Mouse (Mus musculus) left cerebral cortex, adult 2 months (tissue): ENCODE measurements around the gene 6030408B16Rik. TPM values are rescaled to one million over a fixed set of nuclear protein-coding genes. Genes with fewer than 3 reads are reported as not detected.
A peak's percentile ranks its signal among the peaks of the same experiment; 100 is the strongest.

Source experiments
- DNase-seq, 2 experiments: peaks; one replicate each; pipeline ENCODE4 v3.0.0; 2021 to 2022; ENCODE audit warnings: low spot score in 2 of 2, mixed read lengths in 1 of 2; ENCODE audit errors: extremely low spot score in 1 of 2
- H3K27ac ChIP-seq: fragments of 200-600 bp; 2 replicates; pipeline ENCODE4 v1.8.1; 2022
- H3K4me3 ChIP-seq: fragments of 200-600 bp; 2 replicates; pipeline ENCODE4 v1.8.1; 2022
- CTCF ChIP-seq: fragments of 200-600 bp; IDR thresholded peaks from 2 replicates; pipeline ENCODE4 v1.8.1; 2022; ENCODE audit warnings: antibody characterized with exemption, mild to moderate bottlenecking, moderate library complexity
- intact Hi-C: fragments of 180-260 bp; cut with DNase I; formaldehyde crosslinking; loops from one replicate; pipeline ENCODE4 v1.15.1; 2025
- long read RNA-seq, 2 experiments: library from polyadenylated mRNA; stranded (forward); transcript quantifications; one replicate each; pipeline ENCODE4 v2.0.0; 2021; ENCODE audit warnings: borderline mapping rate in 2 of 2
- total RNA-seq, 2 experiments: library from RNA; stranded (reverse); gene quantifications; 2 replicates each; pipeline ENCODE4 v1.2.3; 2021

6030408B16Rik gene
- under 1 TPM; 0.30 to 0.41 TPM for total RNA-seq
- long read RNA-seq, experiment 1, partial matches to known transcripts, result 0 of 1 reads
- long read RNA-seq, experiment 1, other reads (novel, unspliced or antisense), result 1 of 1 reads
- long read RNA-seq, experiment 2, result 0 reads

DNA sequence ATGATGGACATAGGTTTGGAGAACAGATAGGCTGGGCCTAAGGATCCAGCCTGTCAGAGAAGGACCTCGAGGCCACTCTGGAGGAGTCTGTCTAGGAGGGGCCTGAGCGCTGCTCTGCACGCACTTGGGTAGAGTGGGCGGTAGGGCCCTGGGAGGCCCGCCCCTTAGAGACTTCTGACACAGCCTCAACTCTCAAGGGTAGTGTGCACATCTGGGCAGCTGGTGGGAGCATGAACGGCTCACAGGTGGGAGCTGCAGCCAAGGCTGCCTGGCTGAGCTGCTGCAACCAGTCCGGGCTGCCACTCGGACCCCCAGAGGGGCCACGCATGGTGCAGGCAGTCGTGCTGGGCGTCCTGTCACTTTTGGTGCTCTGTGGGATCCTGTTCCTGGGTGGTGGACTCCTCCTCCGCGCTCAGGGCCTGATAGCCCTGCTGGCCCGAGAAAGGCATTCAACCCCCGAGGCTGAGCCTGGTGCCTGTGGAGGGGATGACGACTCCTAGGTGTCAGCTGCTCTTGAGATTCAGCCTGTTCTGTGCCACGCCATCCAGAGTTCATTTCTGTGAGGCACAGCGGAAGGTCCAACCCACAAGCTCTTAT lies at the start of gene 6030408B16Rik:
6030408B16Rik (plus strand) TSS at position 188 of the 597 bp plus-strand sequence.
- DNase-seq, result no peak
- H3K4me3 ChIP-seq, result no peak within 1 kb of the TSS
- intact Hi-C loops, result no loop called here
- no peak for TF ChIP-seq CTCF
- no peak within 1 kb of the TSS for H3K27ac ChIP-seq

GRCm38 (mm10) chr15:101244012-101244411 lies 49.0 kb upstream of the 6030408B16Rik start:
- Histone ChIP-seq H3K4me3 (no peak overlapping the region), H3K27ac (no peak overlapping the region)
- no peak for TF ChIP-seq CTCF
- intact Hi-C loops, result no loop called here
- no peak for DNase-seq

- DNase-seq, result peak; percentile 93 to 96
- intact Hi-C loops, result loop anchor here (1.0 kb wide), 1 partner anchor 20 kb away; no protein-coding TSS in a partner anchor
- Histone ChIP-seq H3K4me3 (peak overlapping the region; percentile 62), H3K27ac (peak overlapping the region; percentile 97)
- TF ChIP-seq CTCF, result peak; percentile 51
These were observed 46.5 kb upstream of the 6030408B16Rik start for GRCm38 (mm10) chr15:101246231-101247154.

DNA sequence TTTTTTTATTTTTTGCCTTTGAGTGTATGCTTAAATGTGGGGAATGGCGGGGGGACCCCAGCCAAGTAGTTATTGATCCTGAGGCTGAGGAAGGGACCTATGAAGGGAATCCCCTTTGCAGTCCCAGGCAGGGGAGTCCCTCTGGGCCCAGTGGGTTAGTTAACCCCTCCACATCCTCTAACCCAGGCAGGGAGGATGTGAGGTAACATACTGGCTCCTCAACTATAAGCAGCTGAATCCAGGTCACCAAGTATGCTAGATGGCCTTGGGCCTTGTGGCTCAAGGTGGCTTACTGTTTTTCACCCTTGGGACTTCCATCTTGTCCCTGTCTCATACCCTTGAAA lies 45.9 kb upstream of the 6030408B16Rik start:
- no peak for DNase-seq
- TF ChIP-seq CTCF, result no peak
- intact Hi-C loops, result no loop called here
- Histone ChIP-seq H3K4me3 (peak overlapping the region; percentile 62), H3K27ac (peak overlapping the region; percentile 97)

GRCm38 (mm10) chr15:101248029-101248710 lies 44.8 kb upstream of the 6030408B16Rik start:
- peak overlapping the region; percentile 78 for H3K27ac ChIP-seq
- no peak for DNase-seq
- intact Hi-C loops, result no loop called here
- no peak overlapping the region for H3K4me3 ChIP-seq
- TF ChIP-seq CTCF, result no peak

- intact Hi-C loops, result no loop called here
These were observed 42.7 kb upstream of the 6030408B16Rik start for GRCm38 (mm10) chr15:101250220-101250800.

GRCm38 (mm10) chr15:101251930-101252329 lies 41.1 kb upstream of the 6030408B16Rik start:
- TF ChIP-seq CTCF, result no peak
- Histone ChIP-seq H3K27ac (no peak overlapping the region), H3K4me3 (no peak overlapping the region)
- no peak for DNase-seq
- intact Hi-C loops, result no loop called here

More at GRCm38 (mm10) chr15:101250220-101250800, 42.7 kb upstream of the 6030408B16Rik start:
- no peak for DNase-seq
- H3K27ac ChIP-seq, result no peak overlapping the region; the same call in 1 of the 2 replicates
- no peak overlapping the region for H3K4me3 ChIP-seq
- TF ChIP-seq CTCF, result no peak

DNA sequence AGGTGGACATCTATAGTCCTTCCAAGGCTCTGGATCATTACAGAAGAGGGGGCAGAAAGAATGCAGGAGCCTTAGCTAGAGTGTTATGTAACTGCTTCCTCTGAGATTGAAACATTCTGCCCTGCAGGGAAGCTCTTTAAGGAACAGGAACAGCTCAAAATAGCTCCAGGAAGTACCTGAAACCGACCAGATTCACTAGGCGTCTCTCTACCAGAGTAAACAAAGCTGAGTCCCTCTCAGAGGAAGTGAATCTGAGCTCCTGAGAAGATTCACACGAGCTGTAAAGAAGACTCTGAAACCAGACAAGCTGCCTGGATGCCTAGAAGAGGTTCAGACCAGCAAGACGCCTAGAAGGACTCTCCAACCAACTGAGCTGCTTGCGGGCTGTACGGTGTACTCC lies 40.4 kb upstream of the 6030408B16Rik start:
- TF ChIP-seq CTCF, result no peak
- no peak for DNase-seq
- Histone ChIP-seq H3K27ac (peak overlapping the region; percentile 97; the same call in 1 of the 2 replicates), H3K4me3 (no peak overlapping the region)
- intact Hi-C loops, result no loop called here

- no peak for TF ChIP-seq CTCF
- Histone ChIP-seq H3K27ac (peak overlapping the region; percentile 97), H3K4me3 (peak overlapping the region; percentile 69)
- no peak for DNase-seq
- intact Hi-C loops, result no loop called here
These were observed 39.5 kb upstream of the 6030408B16Rik start for GRCm38 (mm10) chr15:101253563-101253885.

DNA sequence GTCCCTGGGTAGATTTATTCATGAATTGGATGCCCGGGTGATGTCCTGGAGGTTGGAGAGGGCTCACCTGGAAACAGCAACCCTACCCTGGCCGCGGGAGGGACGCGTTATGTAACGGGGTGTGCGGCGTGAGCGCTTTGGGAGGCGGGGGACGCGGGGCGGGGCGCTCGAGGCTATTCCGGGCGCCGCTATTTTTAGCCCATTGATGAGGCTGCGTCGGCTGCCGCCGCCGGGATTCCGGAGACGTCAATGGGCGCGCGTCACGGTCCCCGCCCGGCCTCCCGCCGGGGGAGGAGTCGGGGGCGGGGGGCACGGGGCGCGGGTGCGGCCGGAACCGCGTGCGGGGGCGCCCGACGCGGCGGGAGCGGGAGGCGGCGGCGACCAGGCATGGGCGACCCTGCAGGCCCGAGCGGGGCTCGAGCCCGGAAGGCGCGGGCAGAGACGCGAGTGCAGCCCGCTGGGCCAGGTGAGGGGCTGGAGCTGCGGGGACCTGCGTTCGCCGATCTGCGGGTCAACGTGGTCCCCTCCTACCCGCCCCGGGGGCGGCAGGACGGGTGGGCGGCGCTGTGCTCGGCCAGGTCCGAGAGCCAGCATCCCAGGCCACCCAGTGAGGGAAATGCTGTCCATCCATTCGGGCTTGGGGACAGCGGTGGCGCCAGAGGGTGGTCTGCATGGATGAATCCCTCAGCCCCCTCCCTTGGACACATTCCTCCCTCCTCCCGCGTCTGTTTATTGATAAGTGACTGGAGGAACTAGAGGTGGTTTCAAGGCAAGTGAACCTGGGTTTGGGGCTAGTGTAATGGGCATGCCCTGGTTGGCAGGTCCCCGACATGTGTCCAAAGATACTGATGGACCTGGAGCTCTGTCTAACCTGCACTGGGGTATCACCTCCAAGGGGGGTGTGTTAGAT lies 38.9 kb upstream of the 6030408B16Rik start, which contains the start of gene Nr4a1:
Nr4a1 (plus strand) TSS at position 384 of the 910 bp plus-strand sequence.
- intact Hi-C loops, result loop anchor here (1.0 kb wide), 1 partner anchor 12 kb away; no protein-coding TSS in a partner anchor
- no peak for TF ChIP-seq CTCF
- peak within 1 kb of the TSS; percentile 69 for H3K4me3 ChIP-seq
- peak; percentile 87 to 89 for DNase-seq
- peak within 1 kb of the TSS; percentile 97 for H3K27ac ChIP-seq
